Mouse (Mus musculus) CH12.LX (cell line): ENCODE measurements around the gene Eps8. TPM values are rescaled to one million over a fixed set of nuclear protein-coding genes. Genes with fewer than 3 reads are reported as not detected.

Experiments used
- DNase-seq: peaks from one replicate; pipeline ENCODE4 v3.0.0-alpha.2; 2013; ENCODE audit errors: extremely low read depth
- H3K27ac ChIP-seq: 2 replicates; pipeline ENCODE4 v1.5.1; 2012; ENCODE audit warnings: low read depth, mild to moderate bottlenecking, control low read depth, moderate library complexity; ENCODE audit not compliant: insufficient read depth
- H3K27me3 ChIP-seq: replicated peaks from 2 replicates; pipeline ENCODE3; 2012; ENCODE audit warnings: inconsistent platforms
- H3K36me3 ChIP-seq, 2 experiments: replicated peaks in 1 of 2; 2 replicates each; pipeline versions ENCODE3 to v1.6.1; 2012; ENCODE audit warnings: inconsistent platforms in 1 of 2, low read length in 1 of 2, mild to moderate bottlenecking in 1 of 2, mixed read lengths in 1 of 2, moderate library complexity in 1 of 2; ENCODE audit not compliant: control insufficient read depth in 1 of 2, insufficient read depth in 1 of 2
- H3K4me1 ChIP-seq, 2 experiments: 2 replicates each; pipeline ENCODE4 v1.6.1; 2012; ENCODE audit warnings: inconsistent platforms in 1 of 2, moderate library complexity in 1 of 2; ENCODE audit not compliant: insufficient read depth in 2 of 2, control insufficient read depth in 1 of 2
- H3K4me2 ChIP-seq: 2 replicates; pipeline ENCODE4 v1.6.1; 2012; ENCODE audit warnings: low read depth, mild to moderate bottlenecking, control low read depth; ENCODE audit not compliant: poor library complexity, insufficient read depth, severe bottlenecking
- H3K4me3 ChIP-seq, 3 experiments: fragments of 150-350 bp in 1 of 3; sonication (generic) in 1 of 3; replicated peaks in 1 of 3; 2 replicates each; pipeline versions ENCODE3 to v1.5.1; 2011 to 2012; ENCODE audit warnings: low read depth in 2 of 3, low read length in 2 of 3, mild to moderate bottlenecking in 2 of 3, moderate library complexity in 2 of 3, control low read depth in 1 of 3, improper control_type of control experiment in 1 of 3, inconsistent platforms in 1 of 3, mixed read lengths in 1 of 3; ENCODE audit not compliant: poor library complexity in 1 of 3
- H3K79me2 ChIP-seq: replicated peaks from 2 replicates; pipeline ENCODE4 v1.6.1; 2012; ENCODE audit warnings: mild to moderate bottlenecking, moderate library complexity; ENCODE audit not compliant: control insufficient read depth, poor library complexity, insufficient read depth, severe bottlenecking; ENCODE audit errors: extremely low read depth
- H3K9ac ChIP-seq: 2 replicates; pipeline ENCODE4 v1.6.1; 2012; ENCODE audit warnings: low read depth, mild to moderate bottlenecking, control low read depth, moderate library complexity; ENCODE audit not compliant: insufficient read depth
- H3K9me3 ChIP-seq: replicated peaks from 2 replicates; pipeline ENCODE3; 2012; ENCODE audit warnings: low read length, inconsistent platforms, mixed read lengths
- BHLHE40 ChIP-seq: IDR thresholded peaks from 2 replicates; pipeline ENCODE4 v1.6.1; 2011; ENCODE audit warnings: mild to moderate bottlenecking, low read depth, low read length, improper control_type of control experiment
- CHD1 ChIP-seq: IDR thresholded peaks from 2 replicates; pipeline ENCODE4 v1.6.1; 2012; ENCODE audit warnings: low read depth, low read length, improper control_type of control experiment, inconsistent platforms
- JUND ChIP-seq: conservative IDR thresholded peaks from 2 replicates; pipeline ENCODE4 v1.6.1; 2011; ENCODE audit warnings: low read depth, low read length, improper control_type of control experiment
- MAX ChIP-seq: IDR thresholded peaks from 2 replicates; pipeline ENCODE4 v1.6.1; 2011; ENCODE audit warnings: low read length, improper control_type of control experiment
- MAZ ChIP-seq: IDR thresholded peaks from 2 replicates; pipeline ENCODE4 v1.6.1; 2012; ENCODE audit warnings: low read depth, mild to moderate bottlenecking, inconsistent platforms, low read length, improper control_type of control experiment, moderate library complexity
- MEF2A ChIP-seq: IDR thresholded peaks from 2 replicates; pipeline ENCODE4 v1.6.1; 2014; ENCODE audit warnings: low read depth, mild to moderate bottlenecking, inconsistent platforms, low read length, improper control_type of control experiment, borderline replicate concordance
- MXI1 ChIP-seq: IDR thresholded peaks from 2 replicates; pipeline ENCODE4 v1.6.1; 2011; ENCODE audit warnings: mild to moderate bottlenecking, low read depth, low read length, improper control_type of control experiment
- NELFE ChIP-seq: IDR thresholded peaks from 2 replicates; pipeline ENCODE4 v1.6.1; 2011; ENCODE audit warnings: low read depth, low read length, improper control_type of control experiment
- POLR2AphosphoS2 ChIP-seq: IDR thresholded peaks from 2 replicates; pipeline ENCODE4 v1.6.1; 2011; ENCODE audit warnings: low read depth, low read length, improper control_type of control experiment
- RCOR1 ChIP-seq: conservative IDR thresholded peaks from 2 replicates; pipeline ENCODE4 v1.6.1; 2012; ENCODE audit warnings: low read depth, mild to moderate bottlenecking, inconsistent platforms, low read length, improper control_type of control experiment
- SIN3A ChIP-seq: IDR thresholded peaks from 2 replicates; pipeline ENCODE4 v1.6.1; 2012; ENCODE audit warnings: low read length, improper control_type of control experiment, inconsistent platforms
- TBP ChIP-seq: conservative IDR thresholded peaks from 2 replicates; pipeline ENCODE4 v1.6.1; 2011; ENCODE audit warnings: low read depth, low read length, improper control_type of control experiment
- TCF12 ChIP-seq: IDR thresholded peaks from 2 replicates; pipeline ENCODE4 v1.6.1; 2014; ENCODE audit warnings: low read depth, mild to moderate bottlenecking, inconsistent platforms, low read length, improper control_type of control experiment
- ZKSCAN1 ChIP-seq: IDR thresholded peaks from 2 replicates; pipeline ENCODE4 v1.6.1; 2012; ENCODE audit warnings: low read depth, inconsistent platforms, low read length, improper control_type of control experiment, borderline replicate concordance
- ZMIZ1 ChIP-seq: IDR thresholded peaks from 2 replicates; pipeline ENCODE4 v1.6.1; 2012; ENCODE audit warnings: low read depth, mild to moderate bottlenecking, inconsistent platforms, low read length, improper control_type of control experiment
- dilution Hi-C: fragments of 300-500 bp; cut with MboI; formaldehyde crosslinking; loops from 2 replicates; pipeline ENCODE4 v1.14.3; 2020; ENCODE audit warnings: low sequenced_read_pairs; ENCODE audit not compliant: extremely low pct_unique_long_range_greater_than_20kb, extremely low pct_ligation_motif_present
- in situ Hi-C: fragments of 300-500 bp; cut with MboI; formaldehyde crosslinking; loops from 3 replicates; pipeline ENCODE4 v1.14.3; 2019; ENCODE audit warnings: low sequenced_read_pairs, low pct_ligation_motif_present, low pct_unique_long_range_greater_than_20kb, mixed read lengths
- polyA plus RNA-seq: library from polyadenylated mRNA; unstranded; fragments of >175 nt; gene quantifications from 2 replicates; pipeline ENCODE4 v1.2.1, GENCODE M21; 2012; ENCODE audit warnings: low read depth; ENCODE audit not compliant: insufficient read length
- total RNA-seq, 2 experiments: library from RNA; depleted of rRNA; stranded (reverse); fragments of 300-350 nt in 1 of 2; fragments of >200 nt in 1 of 2; gene quantifications; 2 replicates each; pipeline ENCODE4 v1.2.3; 2012 to 2014

Eps8 gene
- total and polyA plus RNA-seq, 3 experiments, result 2.2 to 7.4 (median 2.2) TPM

DNA sequence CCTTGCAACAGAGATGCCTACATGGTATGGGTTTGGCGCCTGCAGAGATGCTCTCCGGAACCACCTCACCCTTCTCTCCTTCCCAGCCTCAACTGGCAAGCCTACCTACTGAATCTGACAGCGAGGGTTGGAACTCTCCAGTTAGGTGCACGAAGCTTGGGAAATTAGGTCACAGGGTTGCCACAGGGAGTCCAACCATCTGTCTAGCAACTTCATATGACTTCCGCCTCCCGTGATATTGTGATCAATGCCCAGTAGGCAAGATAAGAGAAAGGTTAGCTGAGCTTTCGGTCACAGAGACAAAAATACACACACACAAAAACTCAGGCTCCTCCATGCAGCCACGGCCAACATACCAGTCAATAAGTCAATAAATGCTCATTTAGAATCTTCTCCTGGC is 21.6 kb downstream of the Eps8 start:
- Histone ChIP-seq H3K4me2 (no peak overlapping the region), H3K79me2 (no peaks in the 10 kb centered on the region), H3K27ac (no peak overlapping the region), H3K9ac (no peak overlapping the region), H3K27me3 (no peaks in the 10 kb centered on the region), H3K9me3 (no peaks in the 10 kb centered on the region), H3K4me3 (no peak overlapping the region), H3K4me1 (peaks cover 0 to 2% of the 10 kb centered on the region in 2 experiments; a peak in 1 of 4 replicates), H3K36me3 (no peaks in the 10 kb centered on the region)
- TF ChIP-seq NELFE, result no peak
- no peak for TF ChIP-seq ZMIZ1
- no peak for TF ChIP-seq TCF12
- TF ChIP-seq JUND, result no peak
- TF ChIP-seq RCOR1, result no peak
- no peak for TF ChIP-seq TBP
- TF ChIP-seq MAX, result no peak
- no peak for TF ChIP-seq POLR2AphosphoS2
- TF ChIP-seq CHD1, result no peak
- no peak for TF ChIP-seq MXI1
- TF ChIP-seq SIN3A, result no peak
- no peak for DNase-seq
- dilution Hi-C loops, result no loop called here
- in situ Hi-C loops, result no loop called here

DNA sequence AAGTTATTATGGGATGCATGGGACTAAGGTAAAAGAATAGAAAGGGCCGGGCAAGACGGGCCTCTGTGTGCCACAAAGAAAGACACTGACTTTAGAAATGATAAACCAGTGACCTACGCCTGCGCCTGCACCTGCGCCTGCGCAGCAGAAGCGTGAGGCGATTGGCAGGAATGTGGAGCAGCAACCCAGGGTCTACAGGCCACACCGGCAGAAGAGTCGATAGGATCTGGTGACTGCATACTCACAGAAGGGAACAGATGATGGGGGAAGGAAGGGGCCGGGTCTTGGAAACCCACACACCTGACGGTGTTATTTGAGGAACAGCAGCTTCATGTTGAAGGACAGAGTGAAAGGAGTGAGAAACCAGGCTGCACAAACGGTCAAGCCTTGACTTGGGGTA is 24.3 kb downstream of the Eps8 start:
- Histone ChIP-seq H3K9ac (no peak overlapping the region), H3K4me2 (no peak overlapping the region), H3K4me3 (no peak overlapping the region), H3K79me2 (no peaks in the 10 kb centered on the region), H3K27me3 (no peaks in the 10 kb centered on the region), H3K9me3 (no peaks in the 10 kb centered on the region)
- in situ Hi-C loops, result no loop called here
- no peak for DNase-seq
- TF ChIP-seq ZKSCAN1, result no peak
- no peak for TF ChIP-seq MEF2A
- no peak for TF ChIP-seq BHLHE40
- TF ChIP-seq MAZ, result no peak
- TF ChIP-seq, all 38 proteins: peak for 0
- Histone ChIP-seq H3K27ac (no peak overlapping the region), H3K4me1 (peaks cover 0 to 2% of the 10 kb centered on the region in 2 experiments; a peak in 1 of 4 replicates), H3K36me3 (no peaks in the 10 kb centered on the region)
- dilution Hi-C loops, result no loop called here
